Mouse (Mus musculus) myocyte (in vitro differentiated cells): ENCODE results near the gene Tmem100. TPM values are rescaled to one million over a fixed set of nuclear protein-coding genes. Genes with fewer than 3 reads are reported as not detected.

Experiments used
- H3K27me3 ChIP-seq: one replicate; pipeline ENCODE4 v1.6.1; 2011; ENCODE audit not compliant: control insufficient read depth, insufficient read depth, insufficient read length
- H3K36me3 ChIP-seq: one replicate; pipeline ENCODE4 v1.6.1; 2011; ENCODE audit not compliant: control insufficient read depth, insufficient read depth
- H3K4me2 ChIP-seq: one replicate; pipeline ENCODE4 v1.6.1; 2011; ENCODE audit warnings: low read depth, control low read depth
- H3K4me3 ChIP-seq: one replicate; pipeline ENCODE4 v1.5.1; 2011; ENCODE audit warnings: mild to moderate bottlenecking, control low read depth, moderate library complexity
- H3K79me2 ChIP-seq: one replicate; pipeline ENCODE4 v1.6.1; 2011; ENCODE audit not compliant: control insufficient read depth, insufficient read depth
- H3ac ChIP-seq: one replicate; pipeline ENCODE4 v1.6.1; 2011; ENCODE audit not compliant: control insufficient read depth, insufficient read length
- CEBPB ChIP-seq: IDR thresholded peaks from 2 replicates; pipeline ENCODE4 v1.6.1; 2011; ENCODE audit warnings: mild to moderate bottlenecking, moderate library complexity; ENCODE audit not compliant: poor library complexity, insufficient read depth, severe bottlenecking
- E2F4 ChIP-seq: IDR thresholded peaks from one replicate; pipeline ENCODE4 v1.6.1; 2011; ENCODE audit warnings: mild to moderate bottlenecking, control low read depth, moderate library complexity; ENCODE audit not compliant: insufficient read depth
- MAX ChIP-seq: IDR thresholded peaks from one replicate; pipeline ENCODE4 v1.6.1; 2011; ENCODE audit warnings: low read depth, mild to moderate bottlenecking, control low read depth
- MYOD1 ChIP-seq, 3 experiments: IDR thresholded peaks; one replicate each; pipeline ENCODE4 v1.6.1; 2011; ENCODE audit warnings: control low read depth in 2 of 3, low read depth in 2 of 3, mild to moderate bottlenecking in 2 of 3, moderate library complexity in 1 of 3; ENCODE audit not compliant: insufficient read length in 2 of 3, control insufficient read depth in 1 of 3
- MYOG ChIP-seq, 3 experiments: IDR thresholded peaks; one replicate each; pipeline ENCODE4 v1.6.1; 2011; ENCODE audit warnings: control low read depth in 2 of 3, low read depth in 2 of 3, mild to moderate bottlenecking in 2 of 3; ENCODE audit not compliant: insufficient read length in 2 of 3, control insufficient read depth in 1 of 3, insufficient read depth in 1 of 3
- POLR2A ChIP-seq: IDR thresholded peaks from one replicate; pipeline ENCODE4 v1.6.1; 2011; ENCODE audit warnings: low read depth, mild to moderate bottlenecking, control low read depth, moderate library complexity; ENCODE audit not compliant: insufficient read length
- POLR2AphosphoS2 ChIP-seq: IDR thresholded peaks from one replicate; pipeline ENCODE4 v1.6.1; 2011; ENCODE audit warnings: low read depth, control low read depth; ENCODE audit not compliant: insufficient read length
- REST ChIP-seq: IDR thresholded peaks from one replicate; pipeline ENCODE4 v1.6.1; 2011; ENCODE audit warnings: mild to moderate bottlenecking, control low read depth, moderate library complexity; ENCODE audit not compliant: insufficient read depth, insufficient read length
- SRF ChIP-seq: IDR thresholded peaks from one replicate; pipeline ENCODE4 v1.6.1; 2011; ENCODE audit warnings: low read depth; ENCODE audit not compliant: control insufficient read depth, insufficient read length
- TCF12 ChIP-seq: IDR thresholded peaks from one replicate; pipeline ENCODE4 v1.6.1; 2011; ENCODE audit warnings: mild to moderate bottlenecking, control low read depth; ENCODE audit not compliant: poor library complexity, insufficient read depth, severe bottlenecking
- TCF3 ChIP-seq: IDR thresholded peaks from one replicate; pipeline ENCODE4 v1.6.1; 2011; ENCODE audit warnings: low read depth, control low read depth; ENCODE audit not compliant: insufficient read length
- USF1 ChIP-seq: IDR thresholded peaks from one replicate; pipeline ENCODE4 v1.6.1; 2011; ENCODE audit warnings: low read depth, mild to moderate bottlenecking, control low read depth, moderate library complexity
- polyA plus RNA-seq: library from polyadenylated mRNA; unstranded; fragments of >200 nt; fragmentation: generic; extraction: Trizol; gene quantifications from one replicate; pipeline ENCODE4 v1.2.1, GENCODE M21; 2012; ENCODE audit warnings: missing spikeins

Tmem100 gene
- polyA plus RNA-seq, 1 experiment, result not detected

GRCm38 (mm10) chr11:90028746-90029145 lies 1.4 kb upstream of the Tmem100 start:
- Histone ChIP-seq H3K4me3 (no peak overlapping the region), H3ac (no peak overlapping the region), H3K4me2 (no peak overlapping the region), H3K27me3 (no peaks in the 10 kb centered on the region), H3K79me2 (no peaks in the 10 kb centered on the region), H3K36me3 (no peaks in the 10 kb centered on the region)
- TF ChIP-seq CEBPB (no peak), POLR2AphosphoS2 (no peak), E2F4 (no peak), TCF12 (no peak), MAX (no peak), SRF (no peak), TCF3 (no peak), MYOG (IDR thresholded peaks at IDR 0.05; ENCODE audit: control insufficient read depth in 1 of 3, insufficient read depth in 1 of 3, insufficient read length in 2 of 3, low read depth in 2 of 3) (no peak), USF1 (no peak), MYOD1 (IDR thresholded peaks at IDR 0.05; ENCODE audit: control insufficient read depth in 1 of 3, insufficient read length in 2 of 3, low read depth in 2 of 3) (no peak), REST (no peak), POLR2A (no peak)

DNA sequence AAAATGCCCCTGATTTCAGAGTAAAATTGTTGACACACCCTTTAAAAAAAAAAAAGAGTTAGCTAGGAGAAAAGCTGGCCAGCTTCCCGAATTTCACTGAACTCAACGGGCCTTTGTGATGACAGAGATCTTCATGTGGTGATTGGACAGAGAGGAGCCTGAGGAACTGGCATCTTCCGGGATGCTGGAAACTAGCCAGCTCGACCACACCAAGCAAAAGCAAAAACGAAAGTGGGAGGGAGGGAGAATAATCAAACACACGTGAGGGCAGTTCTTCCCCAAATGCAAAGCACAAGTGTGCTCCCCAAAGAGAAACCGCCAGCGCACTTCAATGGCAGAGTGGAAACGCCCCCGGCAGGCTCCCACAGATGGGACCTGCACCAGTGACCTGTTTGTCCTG lies 794 bp upstream of the Tmem100 start:
- Histone ChIP-seq H3K79me2 (no peaks in the 10 kb centered on the region), H3K4me2 (peak overlapping the region; percentile 18), H3K27me3 (no peaks in the 10 kb centered on the region), H3ac (no peak overlapping the region), H3K36me3 (no peaks in the 10 kb centered on the region), H3K4me3 (no peak overlapping the region)
- TF ChIP-seq TCF3 (no peak), MYOD1 (IDR thresholded peaks at IDR 0.05; ENCODE audit: control insufficient read depth in 1 of 3, insufficient read length in 2 of 3, low read depth in 2 of 3) (no peak), POLR2A (no peak), POLR2AphosphoS2 (no peak), MAX (no peak), E2F4 (no peak), MYOG (IDR thresholded peaks at IDR 0.05; ENCODE audit: control insufficient read depth in 1 of 3, insufficient read depth in 1 of 3, insufficient read length in 2 of 3, low read depth in 2 of 3) (no peak), USF1 (no peak)

GRCm38 (mm10) chr11:90030557-90030956 lies 409 bp downstream of the Tmem100 start:
- Histone ChIP-seq H3K79me2 (no peaks in the 10 kb centered on the region), H3K27me3 (no peaks in the 10 kb centered on the region), H3K4me3 (no peak overlapping the region), H3K4me2 (no peak overlapping the region), H3ac (no peak overlapping the region), H3K36me3 (no peaks in the 10 kb centered on the region)
- TF ChIP-seq MYOD1 (IDR thresholded peaks at IDR 0.05; ENCODE audit: control insufficient read depth in 1 of 3, insufficient read length in 2 of 3, low read depth in 2 of 3) (no peak), POLR2A (no peak), SRF (no peak), CEBPB (no peak), POLR2AphosphoS2 (no peak), TCF12 (no peak), MYOG (IDR thresholded peaks at IDR 0.05; ENCODE audit: control insufficient read depth in 1 of 3, insufficient read depth in 1 of 3, insufficient read length in 2 of 3, low read depth in 2 of 3) (no peak), MAX (no peak), TCF3 (no peak), REST (no peak)

GRCm38 (mm10) chr11:90031076-90031475 lies 928 bp downstream of the Tmem100 start:
- Histone ChIP-seq H3K36me3 (no peaks in the 10 kb centered on the region), H3K4me2 (no peak overlapping the region), H3K4me3 (no peak overlapping the region), H3ac (no peak overlapping the region), H3K27me3 (no peaks in the 10 kb centered on the region), H3K79me2 (no peaks in the 10 kb centered on the region)
- TF ChIP-seq TCF3 (no peak), POLR2AphosphoS2 (no peak), E2F4 (no peak), REST (no peak), POLR2A (no peak), SRF (no peak), MYOG (IDR thresholded peaks at IDR 0.05; ENCODE audit: control insufficient read depth in 1 of 3, insufficient read depth in 1 of 3, insufficient read length in 2 of 3, low read depth in 2 of 3) (no peak), MAX (no peak)

- H3K4me3 ChIP-seq, result no peak overlapping the region
- no peak overlapping the region for H3ac ChIP-seq
- H3K79me2 ChIP-seq, result no peaks in the 10 kb centered on the region
- no peaks in the 10 kb centered on the region for H3K36me3 ChIP-seq
- no peaks in the 10 kb centered on the region for H3K27me3 ChIP-seq
- TF ChIP-seq E2F4 (no peak), REST (no peak), POLR2A (no peak), MAX (no peak), MYOG (IDR thresholded peaks at IDR 0.05; ENCODE audit: control insufficient read depth in 1 of 3, insufficient read depth in 1 of 3, insufficient read length in 2 of 3, low read depth in 2 of 3) (no peak), USF1 (no peak), POLR2AphosphoS2 (no peak), CEBPB (no peak)
- no peak overlapping the region for H3K4me2 ChIP-seq
Measured at GRCm38 (mm10) chr11:90032807-90033206, 2.7 kb downstream of the Tmem100 start.
